Mouse (Mus musculus) MEL-GATA-1-ER (cell line): ENCODE results near the gene March1.

Experiments used
- DNase-seq: peaks from one replicate; pipeline ENCODE4 v3.0.0-alpha.2; 2012; ENCODE audit warnings: low read depth; ENCODE audit errors: extremely low read depth

March1 gene

DNA sequence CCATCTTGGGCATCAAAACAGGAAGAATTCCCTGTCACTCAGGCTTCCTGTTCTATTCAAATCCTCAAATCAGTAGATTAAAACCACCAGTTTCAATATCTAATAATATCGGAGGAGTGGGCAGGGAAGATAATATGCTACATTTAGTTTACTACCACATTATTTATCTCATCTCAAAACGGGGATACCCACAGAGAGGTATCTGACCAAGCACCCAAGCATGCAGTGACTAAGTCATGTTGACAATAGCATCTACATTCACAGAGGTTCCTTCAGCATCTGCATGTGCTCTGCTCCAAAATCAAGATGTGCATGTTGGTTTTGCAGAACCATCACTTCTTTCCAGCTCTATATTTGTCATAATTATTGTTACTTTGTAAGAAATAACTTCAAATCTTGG lies 364.3 kb downstream of the March1 start:
- no peak for DNase-seq

DNA sequence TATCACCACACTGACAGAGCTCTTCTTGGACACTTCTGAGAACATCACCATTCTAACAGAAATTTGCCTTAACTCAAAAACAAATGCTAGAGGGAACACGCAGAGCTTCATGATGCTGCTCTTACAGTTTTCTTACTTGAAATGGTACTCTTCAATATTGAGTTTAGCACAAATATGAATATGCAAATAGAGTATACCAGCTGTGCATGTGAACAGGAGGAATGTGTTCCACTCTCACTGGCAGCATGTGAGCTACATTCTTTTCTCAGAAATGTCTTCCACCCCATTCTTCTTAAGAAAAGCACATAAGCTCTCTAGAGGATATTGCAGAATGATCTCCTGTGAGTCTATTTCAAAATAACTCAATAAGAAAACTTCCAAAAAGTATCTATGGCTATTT lies 370.0 kb downstream of the March1 start:
- no peak for DNase-seq

GRCm38 (mm10) chr8:66022815-66023214 lies 405.1 kb downstream of the March1 start:
- no peak for DNase-seq

DNA sequence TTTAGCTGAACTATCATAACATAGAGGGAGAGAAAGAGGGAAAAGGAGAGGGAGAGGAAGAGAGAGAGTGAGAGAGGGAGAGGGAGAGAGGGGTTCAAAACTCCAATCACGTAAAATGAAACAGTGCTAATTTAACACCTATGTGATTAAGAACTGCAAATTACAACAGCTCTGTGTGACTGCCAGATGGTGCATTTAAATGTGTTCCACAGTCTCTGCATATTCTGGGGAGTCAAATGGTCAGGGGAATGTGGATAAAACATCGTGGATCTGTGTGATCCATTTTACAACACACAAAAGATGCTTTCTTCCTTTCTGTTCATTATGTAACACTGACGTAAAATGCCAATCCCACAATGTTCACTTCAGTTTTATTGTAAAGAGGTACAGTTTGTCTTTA lies 416.0 kb downstream of the March1 start:
- no peak for DNase-seq

DNA sequence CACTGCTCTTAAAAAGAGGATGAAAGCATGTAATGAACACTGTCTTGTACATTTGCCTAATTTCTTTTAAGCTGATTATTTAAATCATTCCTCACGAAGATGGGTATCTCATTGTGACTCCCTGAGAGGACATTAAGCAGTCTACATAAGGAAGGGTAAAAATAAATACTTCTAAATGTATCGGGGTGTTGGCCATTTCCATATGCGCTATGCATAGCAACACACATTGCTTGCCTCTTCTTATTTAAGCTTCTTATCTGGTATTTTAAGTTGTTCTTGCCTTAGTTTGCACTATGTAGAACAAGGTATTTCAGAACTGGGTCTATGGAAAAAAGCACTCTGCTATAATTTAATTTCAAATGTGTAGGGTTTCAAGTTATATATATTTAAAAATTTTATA lies 416.7 kb downstream of the March1 start:
- DNase-seq = no peak

GRCm38 (mm10) chr8:66094152-66094551 lies 476.5 kb downstream of the March1 start:
- no peak for DNase-seq

GRCm38 (mm10) chr8:66098148-66098547 lies 480.4 kb downstream of the March1 start:
- DNase-seq = no peak

- DNase-seq = no peak
Observed at GRCm38 (mm10) chr8:66119294-66119693, 501.6 kb downstream of the March1 start.

DNA sequence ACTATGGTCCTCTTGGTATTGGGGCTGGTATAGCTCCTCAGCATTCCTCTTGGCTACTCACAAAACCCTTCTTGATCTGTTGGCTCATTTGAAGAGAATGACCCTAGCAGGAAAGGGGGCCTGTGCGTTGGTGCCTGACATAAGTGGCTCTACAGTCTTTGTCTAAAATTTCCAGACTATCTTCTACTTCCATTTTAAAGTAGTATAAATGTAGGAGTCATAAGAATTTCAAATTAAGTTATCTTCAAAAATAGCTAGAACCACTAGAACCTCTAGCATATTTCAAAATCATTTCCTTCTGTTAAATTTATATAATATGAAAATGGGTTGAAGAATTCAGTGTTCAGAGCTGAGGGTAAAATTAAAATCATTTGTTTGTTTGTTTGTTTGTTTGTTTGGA lies 541.9 kb downstream of the March1 start:
- no peak for DNase-seq

DNA sequence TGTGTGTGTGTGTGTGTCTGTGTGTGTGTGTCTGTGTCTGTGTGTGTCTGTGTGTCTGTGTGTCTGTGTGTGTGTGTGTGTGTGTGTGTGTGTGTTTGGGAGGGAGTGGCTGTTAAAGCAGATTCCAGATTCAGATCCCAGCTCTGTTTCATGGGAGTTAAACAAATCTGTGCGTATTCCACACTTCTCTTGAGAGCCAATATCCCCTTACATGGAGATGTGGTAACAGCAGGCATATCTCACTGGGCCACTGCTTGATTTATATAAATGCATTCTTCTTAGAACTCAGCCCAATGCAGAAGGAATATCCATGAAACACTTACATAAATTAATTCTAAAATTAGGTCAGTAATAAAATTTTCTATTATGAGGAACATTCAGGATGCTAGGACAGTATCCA lies 549.1 kb downstream of the March1 start:
- DNase-seq = no peak

DNA sequence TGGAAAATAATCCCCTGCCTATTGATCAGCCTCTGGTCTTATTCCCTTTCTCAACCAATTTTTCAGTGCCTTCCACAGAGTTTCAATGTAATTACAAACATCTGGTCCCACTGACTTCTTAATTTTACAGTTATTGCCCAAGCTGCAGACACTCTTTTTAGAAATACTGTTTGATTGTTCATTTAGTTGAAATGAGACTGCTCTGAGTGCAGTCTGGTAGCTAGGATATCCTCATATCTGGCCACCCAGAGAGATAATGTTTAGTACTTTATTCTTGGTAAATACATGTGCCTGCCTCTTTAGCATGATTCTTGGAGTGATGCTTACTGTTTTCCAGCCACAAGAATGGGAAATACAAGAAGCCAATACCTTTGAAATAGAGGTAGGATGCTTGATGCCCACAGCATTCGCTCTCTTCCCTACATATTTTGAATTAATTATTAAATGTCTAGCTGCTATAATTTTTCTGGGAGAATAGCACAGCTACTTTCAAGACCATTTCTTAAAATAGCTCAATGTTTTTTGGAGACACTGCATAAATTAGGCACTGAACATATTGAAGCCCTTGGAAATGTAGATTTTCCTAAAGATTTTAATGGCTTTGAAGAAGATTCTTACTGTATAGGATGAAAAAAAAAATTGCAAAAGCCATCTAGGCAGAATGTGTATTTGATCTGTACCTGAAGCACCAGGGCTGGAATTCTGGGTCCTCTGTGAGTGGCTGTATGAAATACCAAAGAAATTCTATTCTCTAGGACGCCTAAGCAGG lies 549.9 kb downstream of the March1 start:
- no peak for DNase-seq

- no peak for DNase-seq
Observed at GRCm38 (mm10) chr8:66179336-66179735, 561.6 kb downstream of the March1 start.

DNA sequence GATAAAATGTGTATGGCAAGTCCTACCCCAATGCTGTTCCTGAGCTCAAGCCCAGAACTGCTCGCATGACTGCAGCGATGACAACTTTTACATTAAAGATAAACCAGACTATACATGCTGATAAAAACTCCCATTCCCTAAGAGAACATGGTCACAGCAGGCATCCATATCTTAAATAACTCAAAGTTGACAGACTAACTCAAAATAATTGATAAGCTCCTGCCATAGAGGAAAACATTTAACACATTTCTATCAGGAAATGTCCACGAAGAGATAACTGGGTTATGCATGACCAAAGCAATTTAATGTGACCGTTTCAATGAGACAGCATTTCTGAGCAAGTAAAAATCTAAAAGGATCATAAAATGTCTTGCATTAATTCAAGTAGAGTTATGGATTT lies 563.6 kb downstream of the March1 start:
- DNase-seq = no peak

- DNase-seq = no peak
Observed at GRCm38 (mm10) chr8:66182257-66182656, 564.6 kb downstream of the March1 start.

GRCm38 (mm10) chr8:66183454-66183853 lies 565.8 kb downstream of the March1 start:
- no peak for DNase-seq

DNA sequence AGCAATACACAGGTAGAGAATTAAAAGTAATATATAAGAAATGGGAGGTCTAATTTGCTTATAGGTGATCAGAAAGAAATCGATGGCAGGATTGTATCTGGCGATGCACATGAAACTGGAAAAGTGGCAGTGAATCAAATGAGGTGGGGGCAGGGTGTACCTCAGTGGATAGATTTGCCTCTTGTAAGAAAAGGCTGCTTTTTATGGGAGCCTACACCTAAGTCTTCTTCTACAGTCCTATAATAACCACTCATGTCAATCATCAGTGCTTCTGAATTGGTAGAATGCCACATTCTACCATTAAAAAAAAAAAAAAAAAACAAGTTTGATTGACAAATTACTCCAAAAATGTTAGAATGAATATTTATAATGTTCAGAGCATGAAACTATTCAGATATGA lies 567.5 kb downstream of the March1 start:
- DNase-seq = no peak

GRCm38 (mm10) chr8:66194416-66194815 lies 576.7 kb downstream of the March1 start:
- no peak for DNase-seq

GRCm38 (mm10) chr8:66200169-66200568 lies 582.5 kb downstream of the March1 start:
- DNase-seq = no peak

DNA sequence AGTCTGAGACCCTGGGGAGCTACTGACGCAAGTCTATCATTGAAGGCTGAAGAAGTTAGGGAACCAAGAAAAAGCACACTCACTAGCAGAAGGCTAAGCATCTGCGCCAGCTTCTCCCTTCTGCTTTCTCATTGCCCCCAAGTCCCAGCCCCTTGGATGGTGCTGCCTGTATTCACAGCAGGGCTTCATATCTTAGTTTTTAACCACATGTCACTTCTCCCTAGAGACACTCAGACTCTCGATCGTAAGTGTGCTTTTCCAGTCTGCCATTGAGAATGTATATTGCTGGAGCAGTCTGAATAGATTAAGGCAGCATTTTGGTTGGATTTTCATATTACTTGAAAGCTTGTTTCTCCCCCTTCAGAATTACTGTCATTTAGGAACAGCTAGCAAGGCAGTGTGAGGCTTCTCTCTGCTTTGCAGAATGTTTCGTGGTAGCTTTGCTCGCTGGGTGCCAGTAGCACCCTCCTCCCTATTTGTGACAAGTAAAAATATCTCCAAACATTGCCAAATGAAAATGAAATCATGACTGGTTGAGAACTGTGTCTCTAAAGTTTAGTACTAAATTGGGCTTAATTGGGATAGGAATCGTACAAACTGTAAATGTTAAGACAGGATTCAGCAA lies 586.2 kb downstream of the March1 start:
- DNase-seq = no peak

- no peak for DNase-seq
Observed at GRCm38 (mm10) chr8:66209553-66209952, 591.9 kb downstream of the March1 start.

DNA sequence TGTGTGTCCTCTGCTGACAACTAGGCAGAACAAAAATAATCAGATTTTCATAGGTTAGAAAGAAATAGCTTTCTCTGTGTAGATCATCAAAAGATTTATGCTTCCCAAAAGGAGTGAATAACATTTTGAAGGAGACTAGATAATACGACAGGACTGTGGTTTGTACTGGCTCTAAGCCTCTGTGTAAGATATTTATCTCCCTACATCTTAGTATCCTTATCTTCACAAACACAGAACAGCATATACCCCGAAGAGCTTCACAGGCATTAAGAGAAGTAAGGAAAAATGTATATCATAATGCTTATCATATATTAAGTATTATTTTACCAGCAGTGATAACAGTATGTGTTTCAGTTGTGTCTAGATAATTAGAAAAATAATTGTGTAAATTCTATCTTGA lies 592.6 kb downstream of the March1 start:
- no peak for DNase-seq

GRCm38 (mm10) chr8:66219974-66220373 lies 602.3 kb downstream of the March1 start:
- DNase-seq = no peak

GRCm38 (mm10) chr8:66229931-66230330 lies 612.2 kb downstream of the March1 start:
- DNase-seq = no peak
